Mouse (Mus musculus) left cerebral cortex, adult 8-10 months (tissue): ENCODE measurements around the gene Lexm. TPM values are rescaled to one million over a fixed set of nuclear protein-coding genes. Genes with fewer than 3 reads are reported as not detected.

ENCODE experiments used
- DNase-seq, 2 experiments: peaks; one replicate each; pipeline ENCODE4 v3.0.0; 2022; ENCODE audit warnings: low spot score in 2 of 2
- total RNA-seq, 4 experiments: library from RNA; stranded (reverse); gene quantifications; 2 replicates each; pipeline ENCODE4 v1.2.4; 2022

Lexm gene
- total RNA-seq, 4 experiments from 2014 or later, result not detected

DNA sequence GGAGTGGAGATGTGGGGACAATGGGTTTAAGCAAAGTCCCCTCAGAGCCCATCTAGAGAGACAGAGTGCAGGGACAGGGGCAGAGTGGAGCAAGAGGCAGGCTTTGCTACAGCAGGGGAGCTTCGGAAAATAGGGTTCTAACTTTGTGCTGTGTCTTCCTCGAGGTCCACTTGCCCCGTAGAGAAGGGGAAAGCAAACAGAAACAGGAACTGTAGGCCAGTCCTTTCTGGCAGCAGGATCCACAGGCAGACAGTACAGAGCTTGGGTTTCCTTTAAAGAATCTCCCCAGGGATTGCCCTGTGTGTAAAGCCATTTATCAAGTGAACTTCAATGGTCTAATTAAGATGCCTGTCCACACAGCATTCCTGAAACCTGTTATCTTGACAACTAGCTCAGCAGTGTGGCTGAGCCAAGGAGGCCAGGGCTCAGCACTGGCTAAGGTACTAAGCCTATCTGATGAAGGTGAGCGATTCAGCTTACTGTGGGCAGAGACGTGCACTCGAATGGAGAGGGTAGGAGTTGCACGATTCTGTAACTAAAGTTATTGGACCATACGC, 71.1 kb downstream of the Lexm start:
- no peak for DNase-seq

- no peak for DNase-seq
Observed at GRCm38 (mm10) chr4:106542211-106542610, 74.8 kb downstream of the Lexm start.

DNA sequence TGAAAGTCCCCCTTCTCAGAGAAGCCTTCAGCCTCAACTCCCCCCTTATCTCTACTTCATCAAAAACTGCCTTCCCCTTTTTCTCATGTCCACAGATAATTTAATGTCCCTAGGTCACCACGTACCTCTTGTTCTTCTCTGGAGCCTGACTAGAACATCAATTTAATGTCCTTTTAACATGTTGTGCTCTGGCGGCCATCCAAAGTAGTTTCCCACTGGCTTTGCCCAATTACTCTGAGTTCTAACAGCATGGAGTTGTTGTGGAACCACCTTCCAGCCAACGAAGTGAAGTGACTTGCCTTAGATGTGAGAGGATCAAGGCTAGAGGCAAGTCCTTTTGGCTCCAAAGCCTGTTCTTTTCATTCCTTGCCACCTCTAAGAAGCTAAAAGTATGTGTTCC, 75.5 kb downstream of the Lexm start:
- no peak for DNase-seq

Other genes with a start within 250 kb of the Lexm start
- gene Pcsk9, start 152.9 kb downstream of the Lexm start, total RNA-seq, result 1 to 10 TPM; 3.8 to 4.7 (median 4.6) TPM
- not detected for gene Bsnd, start 125.0 kb downstream of the Lexm start, total RNA-seq
- gene Dhcr24, start 56.2 kb downstream of the Lexm start, total RNA-seq, result 100 to 1,000 TPM in 2 of 4 experiments, 10 to 100 TPM in 2; 92.7 to 121 (median 102) TPM
- gene Ttc22, start 5.2 kb upstream of the Lexm start, total RNA-seq, result 1 to 10 TPM in 1 of 4 experiments, under 1 TPM in 3; 0.68 to 1.0 (median 0.82) TPM
- gene Pars2, start 33.8 kb upstream of the Lexm start, total RNA-seq, result 1 to 10 TPM; 6.2 to 8.4 (median 7.7) TPM
- 10 to 100 TPM; 39.8 to 43.6 (median 42.1) TPM for gene Ttc4, start 61.7 kb upstream of the Lexm start, total RNA-seq
- 1 to 10 TPM; 3.2 to 5.7 (median 4.0) TPM for gene Mroh7, start 113.7 kb upstream of the Lexm start, total RNA-seq
- under 1 TPM in 1 of 4 experiments, not detected in 3; 0.30 TPM for gene Fam151a, start 116.6 kb upstream of the Lexm start, total RNA-seq
- 10 to 100 TPM; 31.0 to 59.2 (median 51.8) TPM for gene Acot11, start 187.8 kb upstream of the Lexm start, total RNA-seq